Mouse (Mus musculus): ENCODE data around the gene Shroom1.

- TF ChIP-seq POLR2A (IDR thresholded peaks at IDR 0.05; ENCODE audit: low read depth, low read length) (no peak), CTCF (IDR thresholded peaks at IDR 0.05; ENCODE audit: borderline replicate concordance, insufficient read depth, low read length) (no peak)
Observed at GRCm38 (mm10) chr11:53489421-53489820, 32.4 kb downstream of the Shroom1 start.
